Mouse (Mus musculus) urinary bladder, adult 18-20 months (tissue): Measurements from ENCODE around the gene Traf1.
A peak's percentile ranks its signal among the peaks of the same experiment; 100 is the strongest.

Experiments used
- DNase-seq, 2 experiments: peaks; one replicate each; pipeline ENCODE4 v3.0.0; 2022; ENCODE audit warnings: low spot score in 2 of 2, mixed read lengths in 2 of 2

The Traf1 gene

GRCm38 (mm10) chr2:34902731-34903130 is 58.8 kb downstream of the Traf1 start:
- peak in 1 of 2 experiments; percentile 30 for DNase-seq

GRCm38 (mm10) chr2:34901726-34902125 is 59.8 kb downstream of the Traf1 start:
- no peak for DNase-seq

GRCm38 (mm10) chr2:34900412-34900811 is 61.2 kb downstream of the Traf1 start:
- no peak for DNase-seq

- no peak for DNase-seq
Measured at GRCm38 (mm10) chr2:34899682-34900081, 61.9 kb downstream of the Traf1 start.

- peak in 1 of 2 experiments; percentile 12 for DNase-seq
Measured at GRCm38 (mm10) chr2:34897820-34898219, 63.8 kb downstream of the Traf1 start.

- no peak for DNase-seq
Measured at GRCm38 (mm10) chr2:34896821-34897460, 64.6 kb downstream of the Traf1 start.

GRCm38 (mm10) chr2:34895503-34896113 is 66.0 kb downstream of the Traf1 start:
- no peak for DNase-seq

- no peak for DNase-seq
Measured at GRCm38 (mm10) chr2:34893950-34894349, 67.6 kb downstream of the Traf1 start.
